Mouse (Mus musculus): ENCODE measurements around the gene Ppfia3.
A peak's percentile ranks its signal among the peaks of the same experiment; 100 is the strongest.
"Not testable (repeated sequence)": the region's sequence is repeated elsewhere in the genome, so short reads cannot be mapped to it uniquely, and the experiment has no call there.

The Ppfia3 gene

DNA sequence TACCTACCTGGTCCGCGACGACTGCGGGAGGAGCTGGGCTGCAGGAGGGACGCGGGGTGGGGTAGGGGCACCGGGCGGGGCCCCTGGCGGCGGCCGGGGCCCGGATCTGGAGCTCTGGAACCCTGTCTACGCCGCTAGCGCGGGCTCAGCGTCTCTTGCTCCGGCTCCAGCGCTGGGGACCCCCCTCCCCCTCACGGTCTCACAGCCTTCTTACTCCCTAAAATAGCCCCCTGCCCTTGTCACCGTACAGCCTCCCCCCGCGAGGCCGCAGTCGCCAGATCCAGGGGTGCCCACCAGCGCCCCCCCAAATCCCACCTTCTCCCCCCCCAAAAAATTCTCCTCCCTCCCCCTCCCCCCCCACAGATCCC lies at the start of gene Ppfia3:
Gene Ppfia3 (minus strand): TSS at position 368 of the 368 bp plus-strand sequence.
- DNase-seq (ENCODE audit: low spot score), result no peak

DNA sequence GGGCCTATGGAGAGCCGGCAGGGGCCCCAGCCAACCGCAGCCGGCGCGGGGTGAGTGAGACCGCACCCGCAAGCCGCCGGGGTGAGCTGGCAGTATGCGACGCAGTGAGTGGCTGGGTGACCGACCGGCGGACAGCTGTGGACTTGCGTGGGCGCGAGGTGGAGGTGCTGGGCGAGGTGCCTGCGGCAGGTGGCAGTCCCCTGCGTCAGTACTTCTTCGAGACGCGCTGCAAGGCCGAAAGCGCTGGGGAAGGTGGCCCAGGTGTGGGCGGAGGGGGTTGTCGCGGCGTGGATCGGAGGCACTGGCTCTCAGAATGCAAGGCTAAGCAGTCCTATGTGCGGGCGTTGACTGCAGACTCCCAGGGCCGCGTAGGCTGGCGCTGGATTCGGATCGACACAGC lies 48.8 kb upstream of the Ppfia3 start:
- DNase-seq (ENCODE audit: low spot score), result no peak

DNA sequence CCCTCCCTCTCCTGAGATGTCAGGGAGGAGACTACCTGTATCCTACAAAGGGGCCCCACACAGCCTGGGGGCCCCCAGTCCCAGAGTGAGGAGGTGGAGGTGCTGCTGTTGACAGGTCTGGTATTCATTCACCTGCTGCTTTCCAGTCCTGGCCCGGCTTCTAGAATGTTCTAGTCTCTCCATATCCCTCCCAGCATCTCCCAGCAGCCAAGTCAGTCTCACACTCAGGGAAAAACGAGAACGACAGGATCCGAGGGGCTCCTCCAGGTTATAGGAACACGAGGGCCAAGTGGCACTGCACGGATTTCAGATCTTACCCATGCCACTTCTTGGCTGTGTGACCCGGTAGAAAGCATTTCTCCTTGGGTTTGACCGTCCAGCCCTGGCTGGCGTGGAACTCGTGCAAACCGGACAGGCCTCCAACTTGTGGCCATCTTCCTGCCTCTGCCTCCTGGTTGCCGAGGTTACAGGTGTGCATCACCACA lies 48.0 kb upstream of the Ppfia3 start:
- DNase-seq (ENCODE audit: low spot score), result no peak

DNA sequence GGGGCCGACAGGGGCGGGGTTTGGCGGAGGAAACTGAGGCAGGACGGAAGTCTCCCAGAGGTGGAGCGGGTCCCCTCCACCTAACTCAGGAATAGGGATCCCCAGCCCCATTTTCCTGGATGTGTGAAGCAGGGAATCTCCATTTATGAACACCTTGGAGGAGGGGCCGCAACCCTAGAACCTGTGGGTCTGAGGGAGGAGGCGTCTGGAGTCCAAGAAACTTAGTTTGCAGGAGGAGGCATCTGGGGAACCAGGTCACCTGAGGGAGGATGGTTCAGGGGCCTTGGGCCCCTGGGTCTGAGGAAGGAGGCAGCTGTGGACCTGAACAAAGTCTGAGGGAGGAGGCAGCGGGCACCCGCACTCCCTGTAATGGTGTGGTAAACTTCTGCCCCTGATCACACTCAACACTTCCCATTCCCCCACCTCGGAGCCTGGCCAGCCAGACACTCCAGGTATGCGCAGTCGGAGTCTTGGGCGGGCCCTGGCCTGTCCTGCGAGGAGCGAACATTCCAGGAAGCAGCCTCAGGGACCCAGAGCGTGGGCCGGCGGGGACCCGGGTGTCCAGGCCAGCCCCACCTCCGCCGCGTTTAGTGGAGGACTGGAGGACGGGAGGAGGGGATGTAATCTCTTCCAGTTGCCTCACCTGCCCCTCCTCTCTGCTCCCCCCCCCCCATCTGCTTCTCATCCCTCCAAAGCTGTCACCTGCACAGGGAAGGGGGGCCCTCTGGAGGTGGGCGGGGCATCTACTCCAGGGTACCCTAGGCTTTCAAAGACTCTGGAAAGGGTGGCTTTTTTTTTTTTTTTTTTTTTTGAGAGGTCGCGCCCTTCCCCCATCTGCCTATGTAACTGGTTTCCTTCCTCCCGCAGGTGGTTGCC lies 47.3 kb upstream of the Ppfia3 start:
- DNase-seq (ENCODE audit: low spot score), result no peak

DNA sequence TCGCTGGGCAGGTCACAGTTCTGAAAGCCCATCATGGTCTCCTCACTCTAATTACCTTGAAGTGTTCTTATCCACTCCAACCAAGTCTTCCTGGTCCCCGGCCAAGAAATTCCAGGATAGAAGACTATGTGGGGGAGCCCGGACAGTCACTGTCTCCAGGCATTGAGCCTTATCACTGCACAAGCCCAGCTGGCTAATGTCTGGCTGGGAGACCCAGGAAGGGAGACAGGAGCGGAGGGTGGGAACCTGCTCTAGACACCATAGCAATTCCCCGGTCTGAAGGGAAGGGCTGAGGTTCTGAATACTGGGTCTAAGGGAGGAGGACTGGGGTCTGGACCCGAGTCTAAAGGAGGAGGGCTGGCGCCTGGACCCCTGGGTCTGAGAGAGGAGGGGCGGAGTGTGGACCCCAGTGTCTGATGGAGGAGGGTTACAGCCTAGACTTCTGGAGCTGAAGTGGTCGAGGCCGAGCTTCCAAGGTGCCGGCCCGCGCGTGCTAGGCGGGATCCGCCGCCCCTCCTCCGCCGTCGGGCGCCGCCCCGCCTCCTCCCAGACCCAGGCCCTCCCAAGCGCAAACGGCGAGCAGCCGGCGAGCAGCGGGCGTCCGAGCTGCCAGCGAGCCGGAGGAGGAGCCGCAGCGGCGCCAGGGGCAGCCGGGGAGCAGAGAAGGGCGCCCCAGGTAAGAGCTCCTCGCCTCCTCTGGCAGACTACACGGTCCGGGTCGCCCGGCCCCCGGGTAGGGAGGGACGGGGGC lies 46.5 kb upstream of the Ppfia3 start, which contains the start of gene Ntf5:
Gene Ntf5 (plus strand): TSS at position 583 of the 751 bp plus-strand sequence.
- no peak for DNase-seq (ENCODE audit: low spot score)

DNA sequence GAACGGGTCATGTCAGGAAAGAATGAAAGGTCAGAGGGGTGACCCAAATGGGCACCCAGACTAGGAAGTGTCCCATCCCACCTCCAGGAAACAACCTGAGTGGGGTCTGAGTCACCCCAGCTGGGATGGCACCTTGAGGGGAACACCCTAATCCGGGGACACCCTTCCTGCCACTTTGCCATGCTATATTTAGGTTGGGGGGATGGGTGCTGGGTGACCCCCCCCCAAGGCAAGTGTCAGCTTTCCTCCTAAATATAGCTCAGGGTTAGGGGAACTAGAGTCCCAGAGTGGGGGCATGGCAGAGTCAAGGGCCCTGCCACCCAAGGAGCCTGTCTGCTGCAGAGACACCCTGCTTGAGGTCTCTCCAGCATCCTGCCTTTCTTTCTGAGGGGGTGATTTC lies 45.6 kb upstream of the Ppfia3 start:
- DNase-seq (ENCODE audit: low spot score), result no peak

DNA sequence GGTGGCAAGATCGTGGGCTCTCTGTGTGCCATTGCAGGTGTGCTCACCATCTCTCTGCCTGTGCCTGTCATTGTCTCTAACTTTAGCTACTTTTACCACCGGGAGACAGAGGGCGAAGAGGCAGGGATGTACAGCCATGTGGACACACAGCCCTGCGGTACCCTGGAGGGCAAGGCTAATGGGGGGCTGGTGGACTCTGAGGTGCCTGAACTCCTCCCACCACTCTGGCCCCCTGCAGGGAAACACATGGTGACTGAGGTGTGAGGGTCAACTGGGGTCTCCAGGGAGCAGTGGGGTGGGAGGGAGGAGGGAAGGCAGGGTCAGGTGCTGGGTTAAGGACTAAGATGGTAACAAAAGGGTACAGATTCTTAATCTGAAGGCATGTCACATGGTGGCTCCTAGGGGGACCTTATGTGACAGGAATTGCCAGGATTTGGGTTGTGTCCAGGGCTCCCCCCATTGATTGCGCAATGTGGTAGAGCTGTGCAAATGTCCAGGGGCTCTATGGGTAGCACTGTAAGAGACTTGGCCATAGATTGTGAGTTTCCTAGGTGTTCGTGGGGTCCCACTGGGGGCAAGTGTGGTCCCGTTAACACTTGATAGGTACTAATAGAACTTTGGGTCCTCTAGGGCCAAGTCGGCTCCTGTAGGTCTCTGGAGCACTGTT lies 42.8 kb upstream of the Ppfia3 start:
- no peak for DNase-seq (ENCODE audit: low spot score)

DNA sequence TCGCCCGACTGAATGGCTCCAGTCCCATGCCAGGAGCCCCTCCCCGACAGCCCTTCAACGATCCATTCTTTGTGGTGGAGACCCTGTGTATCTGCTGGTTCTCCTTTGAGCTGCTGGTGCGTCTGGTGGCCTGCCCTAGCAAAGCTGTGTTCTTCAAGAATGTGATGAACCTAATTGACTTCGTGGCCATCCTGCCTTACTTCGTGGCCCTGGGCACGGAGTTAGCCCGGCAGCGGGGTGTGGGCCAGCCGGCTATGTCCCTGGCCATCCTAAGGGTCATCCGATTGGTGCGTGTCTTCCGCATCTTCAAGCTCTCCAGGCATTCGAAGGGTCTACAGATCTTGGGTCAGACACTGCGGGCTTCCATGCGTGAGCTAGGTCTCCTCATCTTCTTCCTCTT lies 42.1 kb upstream of the Ppfia3 start:
- DNase-seq (ENCODE audit: low spot score), result no peak

DNA sequence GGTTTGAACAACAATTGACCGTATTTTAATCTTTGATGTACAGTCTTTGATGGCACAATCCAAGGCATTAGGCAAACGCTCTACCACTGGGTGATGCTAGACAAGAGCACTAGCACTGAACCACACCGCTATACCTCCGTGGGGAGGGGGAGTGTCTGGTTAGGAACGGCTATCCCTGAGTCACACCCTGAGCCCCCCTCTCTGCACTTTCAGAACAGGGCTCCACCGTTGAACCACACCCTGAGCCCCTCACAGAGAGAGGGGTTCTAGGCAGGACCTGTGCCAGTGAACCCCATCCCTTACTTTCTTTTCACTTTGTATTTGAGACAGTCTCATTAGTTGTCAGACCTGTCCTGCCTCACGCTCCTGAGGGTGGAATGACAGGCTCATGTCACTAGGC lies 41.5 kb upstream of the Ppfia3 start:
- DNase-seq (ENCODE audit: low spot score), result no peak

DNA sequence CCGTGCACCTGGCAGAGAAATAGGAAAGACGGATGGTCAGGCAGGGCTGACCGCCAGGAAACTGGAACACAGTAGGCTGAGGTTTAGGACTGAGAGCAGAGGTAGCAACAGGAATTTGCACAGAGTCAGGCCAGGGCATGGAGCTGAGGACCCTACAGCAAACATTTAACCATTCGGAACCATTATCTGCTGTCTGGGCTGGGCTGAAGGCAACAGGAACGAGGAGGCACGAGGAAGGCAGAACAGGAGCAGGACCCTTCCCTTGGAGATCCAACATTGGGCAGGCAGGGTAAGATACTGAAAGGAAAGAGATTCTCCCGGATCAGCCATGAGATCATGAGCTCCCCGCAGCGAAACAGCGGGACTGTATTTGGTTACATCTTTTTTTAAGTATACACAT lies 41.0 kb upstream of the Ppfia3 start:
- DNase-seq (ENCODE audit: low spot score), result no peak

DNA sequence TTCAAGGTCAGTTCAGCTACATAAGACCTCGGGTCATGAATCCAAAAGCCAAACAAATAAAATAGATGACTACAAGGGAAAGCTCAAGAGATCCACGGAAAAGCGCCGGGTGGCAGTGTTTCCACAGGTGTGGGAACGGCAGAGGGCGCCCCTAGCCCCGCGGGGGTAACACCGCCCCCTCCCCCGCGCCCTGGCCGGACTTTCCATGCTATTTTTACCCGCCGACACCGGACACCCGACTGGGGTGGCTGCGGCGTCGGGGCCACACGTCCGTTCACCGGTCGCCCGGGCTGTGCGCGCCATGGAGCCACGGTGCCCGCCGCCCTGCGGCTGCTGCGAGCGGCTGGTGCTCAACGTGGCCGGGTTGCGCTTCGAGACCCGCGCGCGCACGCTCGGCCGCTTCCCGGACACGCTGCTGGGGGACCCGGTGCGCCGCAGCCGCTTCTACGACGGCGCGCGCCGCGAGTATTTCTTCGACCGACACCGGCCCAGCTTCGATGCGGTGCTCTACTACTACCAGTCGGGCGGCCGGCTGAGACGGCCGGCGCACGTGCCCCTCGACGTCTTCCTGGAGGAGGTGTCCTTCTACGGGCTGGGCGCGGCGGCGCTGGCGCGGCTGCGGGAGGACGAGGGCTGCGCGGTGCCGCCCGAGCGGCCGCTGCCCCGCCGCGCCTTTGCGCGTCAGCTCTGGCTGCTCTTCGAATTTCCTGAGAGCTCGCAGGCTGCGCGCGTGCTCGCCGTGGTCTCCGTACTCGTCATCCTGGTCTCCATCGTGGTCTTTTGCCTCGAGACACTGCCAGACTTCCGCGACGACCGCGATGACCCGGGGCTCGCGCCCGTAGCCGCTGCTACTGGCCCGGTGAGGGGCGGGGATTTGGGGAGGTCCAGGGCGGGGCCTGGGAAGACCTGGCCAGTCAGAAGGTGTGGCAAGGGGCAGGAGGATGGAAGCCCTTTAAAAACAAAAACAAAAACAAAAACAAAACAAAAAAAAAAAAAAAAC lies 39.6 kb upstream of the Ppfia3 start:
- no peak for DNase-seq (ENCODE audit: low spot score)

DNA sequence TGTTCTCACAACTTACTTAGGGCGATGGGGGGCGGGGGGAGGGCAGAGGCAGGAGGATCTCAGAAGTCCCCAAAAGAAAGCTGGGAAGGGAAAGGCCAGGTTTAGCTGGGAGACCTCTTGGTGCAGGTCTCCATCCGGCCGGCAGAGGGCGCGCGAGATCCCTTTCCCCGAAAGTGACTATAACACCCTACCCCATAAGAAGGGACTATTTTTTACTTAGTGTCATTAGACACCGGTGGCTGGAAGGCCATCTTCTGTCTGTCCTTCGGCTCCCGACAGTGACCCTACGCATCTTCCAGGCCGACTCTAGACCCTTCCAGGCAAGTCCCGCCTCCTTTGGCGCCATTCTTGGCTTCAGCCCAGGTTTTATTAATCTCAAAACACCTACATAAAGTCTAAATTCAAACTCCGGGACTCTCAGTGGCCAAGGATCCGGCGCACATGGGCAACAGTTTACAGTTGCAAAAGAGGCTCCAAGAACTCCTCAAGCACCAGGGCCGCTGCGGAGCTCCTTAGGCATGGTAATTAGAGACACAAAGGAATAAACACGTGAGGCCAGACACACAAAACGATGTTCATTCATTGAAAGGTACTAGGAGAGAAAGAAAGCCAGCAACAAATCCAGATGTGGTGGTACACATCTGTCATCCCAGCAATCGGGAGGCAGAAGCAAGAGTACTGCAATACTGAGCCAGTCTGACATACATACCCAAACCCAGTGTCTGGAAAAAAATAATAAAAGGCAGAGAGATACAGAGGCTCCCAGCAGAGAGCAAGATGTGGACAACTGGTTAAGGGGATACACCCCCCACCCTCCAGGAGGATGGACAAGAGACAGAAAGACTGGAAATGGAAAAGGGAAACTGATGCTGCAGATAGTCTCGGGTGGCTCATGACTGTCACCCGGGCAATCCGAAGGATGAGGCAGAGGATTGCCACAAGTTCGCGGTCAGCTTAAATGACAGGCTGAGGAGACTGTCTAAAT lies 38.6 kb upstream of the Ppfia3 start, which contains the start of gene Kcna7:
Gene Kcna7 (plus strand): TSS at position 563 of the 985 bp plus-strand sequence.
- DNase-seq (ENCODE audit: low spot score), result peak; percentile 65

DNA sequence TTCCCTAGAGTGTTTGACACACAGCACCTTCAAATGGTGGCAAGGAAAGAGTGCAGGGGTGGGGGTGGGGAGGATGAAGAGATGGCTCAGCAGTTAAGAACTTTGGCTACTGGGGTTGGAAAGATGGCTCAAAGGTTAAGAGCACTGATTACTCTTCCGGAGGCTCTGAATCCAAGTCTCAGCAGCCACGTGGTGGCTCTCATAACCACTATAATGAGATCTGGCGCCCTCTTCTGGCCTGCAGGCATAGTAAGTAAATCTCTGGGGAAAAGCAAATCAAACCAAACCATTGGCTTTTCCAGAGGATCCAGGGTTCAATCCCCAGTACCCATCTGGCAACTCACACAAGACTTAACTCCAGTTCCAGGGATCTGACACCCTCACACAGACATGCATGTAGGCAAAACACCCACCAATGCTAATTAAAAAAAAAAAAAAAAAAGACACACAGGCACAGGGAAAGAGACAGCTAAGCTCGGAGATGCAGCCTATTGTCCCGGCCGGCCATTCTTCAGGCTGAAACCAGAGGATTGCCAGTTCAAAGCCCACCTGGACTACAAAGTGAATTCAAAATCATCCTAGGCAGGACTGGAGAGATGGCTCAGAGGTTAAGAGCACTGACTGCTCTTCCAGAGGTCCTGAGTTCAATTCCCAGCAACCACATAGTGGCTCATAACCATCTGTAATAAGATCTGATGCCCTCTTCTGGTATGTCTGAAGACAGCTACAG lies 36.9 kb upstream of the Ppfia3 start:
- no peak for DNase-seq (ENCODE audit: low spot score)

DNA sequence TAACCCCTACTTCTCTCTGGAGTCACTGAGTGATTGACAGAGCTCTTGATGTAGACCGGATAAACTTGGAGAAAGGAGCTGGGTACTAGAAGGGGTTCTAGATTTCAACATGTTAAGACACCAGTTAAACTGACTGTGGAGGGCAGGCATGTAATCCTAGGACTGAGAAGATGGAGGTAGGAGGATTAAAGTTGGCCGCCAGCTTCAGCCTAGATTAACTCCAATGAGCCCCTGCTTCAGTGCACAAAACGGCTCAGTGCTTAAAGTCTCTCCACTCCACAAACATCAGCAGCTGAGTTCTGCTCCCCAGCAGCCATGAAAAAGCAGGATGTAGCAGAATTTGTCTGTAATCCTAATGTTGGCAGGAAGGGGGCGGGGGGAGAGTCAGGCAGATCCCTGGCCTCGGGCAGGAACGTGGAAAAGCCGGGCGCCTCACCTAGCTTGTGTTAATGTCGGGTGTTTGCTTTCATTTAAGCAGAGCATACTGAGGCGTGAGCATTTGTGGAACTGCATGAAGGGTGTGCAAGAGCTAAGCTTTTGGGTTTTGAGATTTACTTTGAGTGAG lies 34.8 kb upstream of the Ppfia3 start:
- no peak for DNase-seq (ENCODE audit: low spot score)

DNA sequence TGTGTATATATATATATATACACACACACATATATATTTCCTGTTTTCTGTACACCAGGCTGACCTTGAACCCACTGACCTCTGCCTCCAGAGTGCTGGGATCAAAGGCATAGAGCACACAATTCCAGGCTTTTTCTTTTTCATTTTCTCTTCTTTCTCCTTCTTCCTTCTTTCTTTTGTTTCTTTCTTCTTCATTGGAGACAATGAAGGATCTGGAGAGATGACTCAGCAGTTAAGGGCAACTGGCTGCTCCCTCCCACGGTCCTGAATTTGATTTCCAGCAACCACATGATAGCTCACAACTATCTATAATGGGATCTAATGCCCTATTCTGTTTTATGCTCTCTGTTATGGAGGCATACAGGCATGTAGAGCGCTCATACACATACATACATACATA lies 30.0 kb upstream of the Ppfia3 start:
- DNase-seq (ENCODE audit: low spot score), result no peak

DNA sequence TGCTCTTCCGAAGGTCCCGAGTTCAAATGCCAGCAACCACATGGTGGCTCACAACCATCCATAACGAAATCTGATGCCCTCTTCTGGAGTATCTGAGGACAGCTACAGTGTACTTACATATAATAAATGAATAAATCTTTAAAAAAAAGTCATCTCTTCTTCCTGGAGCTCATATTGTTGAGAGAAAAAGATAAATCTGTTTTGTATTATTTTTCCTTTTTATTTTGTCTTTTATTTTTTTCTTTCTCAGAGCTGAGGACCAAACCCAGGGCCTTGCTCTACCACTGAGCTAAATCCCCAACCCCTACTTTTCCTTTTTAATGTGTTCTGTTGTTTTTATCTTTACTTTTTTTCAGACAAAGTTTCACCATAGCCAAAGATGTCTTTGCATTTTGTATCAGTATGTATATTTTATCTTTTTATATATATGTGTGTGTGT lies 29.5 kb upstream of the Ppfia3 start:
- DNase-seq (ENCODE audit: low spot score), result not testable (repeated sequence)

DNA sequence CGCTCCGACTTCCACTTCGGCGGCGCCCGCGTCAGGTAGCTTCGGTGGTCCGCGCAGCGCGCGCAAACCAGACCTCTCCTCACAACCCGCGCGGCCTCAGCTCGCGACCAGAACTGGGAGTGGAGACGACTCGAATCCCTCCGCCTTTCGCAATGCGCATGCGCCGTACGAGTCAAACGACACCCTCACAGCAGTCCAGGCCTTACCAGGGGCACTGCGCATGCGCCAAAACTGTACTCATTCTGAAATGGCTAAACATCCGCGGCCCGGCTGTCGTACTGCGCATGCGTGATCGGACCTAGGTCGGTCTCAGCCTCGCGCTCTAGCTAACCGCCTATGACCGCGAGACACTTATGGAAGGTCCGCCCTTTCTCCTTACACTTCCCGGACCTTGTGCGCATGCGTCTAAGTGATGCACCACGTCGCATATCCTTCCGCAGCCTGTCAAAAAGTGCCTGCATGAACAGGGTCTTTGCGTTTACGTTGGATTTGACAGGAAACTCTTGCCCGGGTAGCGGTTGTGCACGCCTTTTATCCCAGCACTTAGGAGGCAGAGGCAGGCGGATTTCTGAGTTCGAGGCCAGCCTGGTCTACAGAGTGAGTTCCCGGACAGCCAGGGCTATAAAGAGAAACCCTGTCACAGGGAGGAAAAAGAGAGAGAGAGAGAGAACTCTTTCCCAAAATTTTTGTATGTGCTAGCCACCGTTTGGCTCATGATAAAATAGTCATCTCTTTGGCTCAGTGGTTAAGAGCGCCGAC lies 28.9 kb upstream of the Ppfia3 start, which contains the start of gene Snrnp70:
Gene Snrnp70 (minus strand): TSS at position 165 of the 759 bp plus-strand sequence.
- peak; percentile 100 for DNase-seq (ENCODE audit: low spot score)

DNA sequence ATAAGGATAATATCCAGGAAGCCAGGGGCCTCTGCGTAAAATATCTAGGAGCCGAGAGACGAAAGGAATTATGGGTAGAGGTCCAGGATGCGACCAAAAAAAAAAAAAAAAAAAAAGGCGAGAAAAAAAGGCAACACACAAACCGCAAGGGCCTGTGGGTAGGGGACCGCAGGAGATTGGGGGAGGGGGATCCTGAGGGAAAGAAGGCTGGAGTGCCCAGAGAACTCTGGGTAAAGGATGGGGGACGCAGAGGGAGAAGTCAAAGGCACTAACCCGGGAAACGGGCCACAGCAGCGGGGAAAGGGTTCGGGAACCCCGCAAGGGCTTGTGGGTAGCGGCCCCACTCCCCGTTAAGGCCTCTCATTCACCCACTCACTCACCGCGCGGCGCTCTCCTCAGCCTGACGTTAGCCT lies 28.3 kb upstream of the Ppfia3 start:
- no peak for DNase-seq (ENCODE audit: low spot score)
